Mouse (Mus musculus): ENCODE data around the gene Olfr1359. TPM values are rescaled to one million over a fixed set of nuclear protein-coding genes. Genes with fewer than 3 reads are reported as not detected.
"Not testable (repeated sequence)": the region's sequence is repeated elsewhere in the genome, so short reads cannot be mapped to it uniquely, and the experiment has no call there.

Gene Olfr1359
- polyA plus RNA-seq, 1 experiment from 2014 or later: not detected

DNA sequence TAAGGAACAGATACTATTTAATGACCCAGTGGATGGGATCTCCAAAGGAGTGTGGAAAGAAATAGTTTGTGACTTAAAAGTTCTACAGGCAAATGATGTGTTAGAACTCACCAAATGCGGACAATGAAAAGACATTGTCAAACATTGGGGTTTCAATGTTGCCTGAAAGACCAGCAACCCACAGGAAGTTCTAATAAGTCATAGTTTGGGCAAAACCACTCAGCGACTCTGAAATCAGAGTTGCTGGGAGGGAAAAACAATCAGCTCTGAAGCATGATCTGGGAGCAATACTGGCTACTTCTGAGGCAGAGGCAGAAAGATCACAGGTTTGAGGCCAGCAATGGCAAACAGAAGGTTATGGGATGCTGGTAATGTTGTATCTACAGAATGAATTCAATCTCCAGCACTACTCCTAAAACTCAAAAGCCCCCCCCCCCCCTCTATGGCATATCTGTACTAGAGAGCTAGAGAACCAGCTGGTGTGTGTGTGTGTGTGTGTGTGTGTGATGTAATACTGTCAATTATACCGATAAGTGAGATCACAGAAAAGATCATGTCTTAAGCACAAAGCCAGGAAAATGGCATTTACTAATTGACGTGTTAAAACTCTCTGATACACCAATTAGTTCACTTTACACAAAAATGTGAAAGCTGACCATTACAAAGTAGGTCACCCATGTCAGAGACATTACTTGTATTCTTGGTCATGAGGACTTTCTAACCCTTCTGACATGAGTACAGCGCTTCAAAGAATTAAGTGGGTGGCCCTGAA lies 51.7 kb downstream of the Olfr1359 start:
- H3K9me3 ChIP-seq (replicated peaks; ENCODE audit: control insufficient read depth, low read length): no peaks in the 10 kb centered on the region
- peak overlapping the region; percentile 95 for H3K27ac ChIP-seq (ENCODE audit: low read length)

DNA sequence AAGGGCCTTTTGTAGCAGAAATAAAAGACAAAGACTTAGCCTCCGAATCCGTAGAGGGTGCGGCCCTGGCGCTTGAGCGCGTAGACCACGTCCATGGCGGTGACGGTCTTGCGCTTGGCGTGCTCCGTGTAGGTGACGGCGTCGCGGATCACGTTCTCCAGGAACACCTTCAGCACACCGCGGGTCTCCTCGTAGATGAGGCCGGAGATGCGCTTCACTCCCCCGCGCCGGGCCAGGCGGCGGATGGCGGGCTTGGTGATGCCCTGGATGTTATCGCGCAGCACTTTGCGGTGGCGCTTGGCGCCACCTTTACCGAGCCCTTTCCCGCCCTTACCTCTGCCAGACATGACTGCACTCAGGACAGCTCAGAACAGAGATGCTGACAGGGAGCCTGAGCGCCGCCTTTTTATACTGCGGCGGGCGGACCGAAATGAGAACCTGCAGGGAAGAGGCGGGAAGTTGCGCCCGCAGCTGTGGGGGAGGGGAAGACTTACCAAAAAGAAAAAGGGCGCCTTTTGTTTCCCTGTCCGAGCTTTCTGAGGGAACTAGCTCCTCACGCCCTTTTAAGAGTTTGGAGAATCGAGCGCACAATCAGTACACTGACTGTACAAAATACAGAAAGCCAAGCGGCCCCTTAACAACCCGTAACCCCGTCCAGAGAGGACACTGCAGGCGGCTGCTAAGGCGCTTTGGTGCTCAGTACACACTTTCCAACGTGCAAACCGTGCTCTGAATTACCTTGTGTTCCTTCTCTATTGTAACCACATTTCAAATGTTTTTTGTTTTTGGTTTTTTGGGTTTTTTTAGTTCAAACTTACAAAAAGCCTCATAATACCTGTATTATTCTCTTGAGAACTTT lies 52.5 kb downstream of the Olfr1359 start, which contains the start of gene Hist1h4k:
Gene Hist1h4k (minus strand): TSS at position 347 of the 859 bp plus-strand sequence.
- Histone ChIP-seq H3K4me2 (ENCODE audit: low read depth, low read length) (peak within 1 kb of the TSS; percentile 74), H3K4me1 (ENCODE audit: control insufficient read depth, insufficient read depth, low read length) (peaks cover 20% of the 10 kb centered on the region), H3K4me3 (replicated peaks; ENCODE audit: low read length) (peak within 1 kb of the TSS; percentile 59), H3K27ac (ENCODE audit: low read length) (peak within 1 kb of the TSS; percentile 95), H3K9ac (ENCODE audit: low read length) (peak within 1 kb of the TSS; percentile 73)
- H3K36me3 ChIP-seq (ENCODE audit: control insufficient read depth, insufficient read depth, low read length); H3K27me3 ChIP-seq (ENCODE audit: control insufficient read depth, insufficient read depth, low read length); H3K9me3 ChIP-seq (replicated peaks; ENCODE audit: control insufficient read depth, low read length): not testable (repeated sequence)
- under 1% methylated on average over 38 of the region's 56 CpGs for WGBS
- ATAC-seq (ENCODE audit: insufficient read depth, low FRiP score): peak; percentile 83

More for the DNA sequence above, 51.7 kb downstream of the Olfr1359 start:
- Histone ChIP-seq H3K9ac (ENCODE audit: low read length) (peak overlapping the region; percentile 73), H3K4me3 (replicated peaks; ENCODE audit: low read length) (peak overlapping the region; percentile 59), H3K36me3 (ENCODE audit: control insufficient read depth, insufficient read depth, low read length) (no peaks in the 10 kb centered on the region), H3K4me1 (ENCODE audit: control insufficient read depth, insufficient read depth, low read length) (peaks cover 20% of the 10 kb centered on the region), H3K4me2 (ENCODE audit: low read depth, low read length) (peak overlapping the region; percentile 74), H3K27me3 (ENCODE audit: control insufficient read depth, insufficient read depth, low read length) (no peaks in the 10 kb centered on the region)
- no peak for ATAC-seq (ENCODE audit: insufficient read depth, low FRiP score)
- 2% methylated on average over 5 of the region's 5 CpGs for WGBS

DNA sequence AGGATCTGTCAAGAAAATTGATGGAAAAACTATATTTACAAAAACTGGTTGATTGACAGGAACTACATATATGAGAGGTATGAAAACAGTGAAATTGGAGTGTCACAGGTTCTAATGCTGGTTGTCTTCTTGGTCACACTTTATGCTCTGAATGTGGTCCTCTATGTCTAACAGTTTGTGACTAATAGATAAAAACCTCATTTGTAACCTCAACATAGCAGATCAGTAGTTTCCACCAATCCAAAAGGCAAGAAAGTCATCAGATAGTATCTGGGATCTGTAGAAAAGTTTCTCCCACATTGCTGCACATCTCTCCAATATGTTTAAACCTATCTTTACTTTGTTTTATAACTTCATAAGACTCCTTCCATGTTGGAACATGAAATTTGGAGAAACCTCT lies 53.5 kb downstream of the Olfr1359 start:
- no peak for ATAC-seq (ENCODE audit: insufficient read depth, low FRiP score)
- Histone ChIP-seq H3K36me3 (ENCODE audit: control insufficient read depth, insufficient read depth, low read length) (no peaks in the 10 kb centered on the region), H3K4me3 (replicated peaks; ENCODE audit: low read length) (no peak overlapping the region), H3K27ac (ENCODE audit: low read length) (no peak overlapping the region), H3K4me2 (ENCODE audit: low read depth, low read length) (no peak overlapping the region), H3K27me3 (ENCODE audit: control insufficient read depth, insufficient read depth, low read length) (no peaks in the 10 kb centered on the region), H3K9me3 (replicated peaks; ENCODE audit: control insufficient read depth, low read length) (no peaks in the 10 kb centered on the region), H3K9ac (ENCODE audit: low read length) (no peak overlapping the region), H3K4me1 (ENCODE audit: control insufficient read depth, insufficient read depth, low read length) (peaks cover 20% of the 10 kb centered on the region)

- Histone ChIP-seq H3K4me1 (ENCODE audit: control insufficient read depth, insufficient read depth, low read length) (peaks cover 20% of the 10 kb centered on the region), H3K27ac (ENCODE audit: low read length) (peak overlapping the region; percentile 95), H3K4me3 (replicated peaks; ENCODE audit: low read length) (no peak overlapping the region), H3K27me3 (ENCODE audit: control insufficient read depth, insufficient read depth, low read length) (no peaks in the 10 kb centered on the region), H3K9ac (ENCODE audit: low read length) (no peak overlapping the region), H3K36me3 (ENCODE audit: control insufficient read depth, insufficient read depth, low read length) (no peaks in the 10 kb centered on the region), H3K9me3 (replicated peaks; ENCODE audit: control insufficient read depth, low read length) (no peaks in the 10 kb centered on the region), H3K4me2 (ENCODE audit: low read depth, low read length) (peak overlapping the region; percentile 79)
- no peak for ATAC-seq (ENCODE audit: insufficient read depth, low FRiP score)
- WGBS: 71% methylated on average over 3 of the region's 3 CpGs
These were observed 53.9 kb downstream of the Olfr1359 start for GRCm38 (mm10) chr13:21751827-21752226.

GRCm38 (mm10) chr13:21752356-21752755 lies 54.4 kb downstream of the Olfr1359 start:
- no peak for ATAC-seq (ENCODE audit: insufficient read depth, low FRiP score)
- Histone ChIP-seq H3K4me1 (ENCODE audit: control insufficient read depth, insufficient read depth, low read length) (peaks cover 20% of the 10 kb centered on the region), H3K9ac (ENCODE audit: low read length) (no peak overlapping the region; the same call in 1 of the 2 replicates), H3K36me3 (ENCODE audit: control insufficient read depth, insufficient read depth, low read length) (no peaks in the 10 kb centered on the region), H3K9me3 (replicated peaks; ENCODE audit: control insufficient read depth, low read length) (no peaks in the 10 kb centered on the region), H3K4me2 (ENCODE audit: low read depth, low read length) (peak overlapping the region; percentile 79), H3K27ac (ENCODE audit: low read length) (peak overlapping the region; percentile 95), H3K27me3 (ENCODE audit: control insufficient read depth, insufficient read depth, low read length) (no peaks in the 10 kb centered on the region), H3K4me3 (replicated peaks; ENCODE audit: low read length) (peak overlapping the region; percentile 50; the same call in 1 of the 2 replicates)
- 35% methylated on average over 3 of the region's 3 CpGs for WGBS

DNA sequence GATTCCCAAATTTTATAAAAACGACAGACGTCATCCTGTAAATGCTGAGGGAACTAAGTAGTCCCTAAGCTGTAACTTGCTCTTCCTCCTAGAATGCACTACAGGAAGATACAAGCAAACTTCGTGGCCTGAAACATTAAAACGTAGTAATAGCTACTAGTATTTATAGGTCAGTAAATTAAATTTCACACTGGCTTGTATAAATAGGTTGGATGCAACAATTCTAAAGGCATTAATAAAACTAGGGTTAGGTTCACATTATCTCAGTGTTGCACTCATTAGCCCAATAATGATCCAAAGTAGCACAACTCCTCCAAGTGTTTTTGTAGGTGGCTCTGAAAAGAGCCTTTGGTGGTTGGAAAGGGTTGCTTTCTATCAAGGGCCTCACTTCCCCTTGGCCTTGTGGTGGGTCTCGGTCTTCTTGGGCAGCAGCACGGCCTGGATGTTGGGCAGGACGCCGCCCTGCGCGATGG lies 55.2 kb downstream of the Olfr1359 start:
- no peak for ATAC-seq (ENCODE audit: insufficient read depth, low FRiP score)
- peak overlapping the region; percentile 79 for H3K4me2 ChIP-seq (ENCODE audit: low read depth, low read length)
- 3% methylated on average over 10 of the region's 10 CpGs for WGBS

DNA sequence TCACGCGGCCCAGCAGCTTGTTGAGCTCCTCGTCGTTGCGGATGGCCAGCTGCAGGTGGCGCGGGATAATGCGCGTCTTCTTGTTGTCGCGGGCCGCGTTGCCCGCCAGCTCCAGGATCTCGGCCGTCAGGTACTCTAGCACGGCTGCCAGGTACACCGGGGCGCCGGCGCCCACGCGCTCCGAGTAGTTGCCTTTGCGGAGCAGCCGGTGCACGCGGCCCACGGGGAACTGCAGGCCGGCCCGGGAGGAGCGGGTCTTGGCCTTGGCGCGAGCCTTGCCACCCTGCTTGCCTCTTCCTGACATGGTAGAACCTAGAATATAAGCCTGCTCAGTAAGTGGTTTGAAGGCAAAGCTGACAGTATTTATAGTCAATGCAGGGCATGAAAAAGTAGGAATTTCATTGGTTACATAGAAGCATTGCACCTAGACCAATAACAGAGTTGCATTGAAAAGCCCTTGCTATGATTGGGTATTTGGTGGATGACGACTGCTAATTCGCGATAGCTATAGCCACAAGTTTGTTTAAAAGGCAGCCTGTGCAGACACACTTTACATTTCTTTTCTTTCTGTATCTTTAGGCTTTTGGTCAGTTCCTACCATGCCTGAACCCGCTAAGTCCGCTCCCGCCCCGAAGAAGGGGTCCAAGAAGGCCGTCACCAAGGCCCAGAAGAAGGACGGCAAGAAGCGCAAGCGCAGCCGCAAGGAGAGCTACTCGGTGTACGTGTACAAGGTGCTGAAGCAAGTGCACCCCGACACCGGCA lies 55.8 kb downstream of the Olfr1359 start, which contains the start of the genes Hist1h2ak and Hist1h2bn:
Gene Hist1h2ak (minus strand): TSS at position 304 of the 762 bp plus-strand sequence.
Gene Hist1h2bn (plus strand): TSS at position 600 of the 762 bp plus-strand sequence.
- H3K27me3 ChIP-seq (ENCODE audit: control insufficient read depth, insufficient read depth, low read length); H3K9me3 ChIP-seq (replicated peaks; ENCODE audit: control insufficient read depth, low read length); H3K36me3 ChIP-seq (ENCODE audit: control insufficient read depth, insufficient read depth, low read length): not testable (repeated sequence)
- H3K4me3 ChIP-seq (replicated peaks; ENCODE audit: low read length): peak within 1 kb of the TSS; percentile 52
- peak within 1 kb of the TSS; percentile 79 for H3K4me2 ChIP-seq (ENCODE audit: low read depth, low read length)
- H3K27ac ChIP-seq (ENCODE audit: low read length): peak within 1 kb of the TSS; percentile 95
- peak within 1 kb of the TSS; percentile 74 for H3K9ac ChIP-seq (ENCODE audit: low read length)
- ATAC-seq (ENCODE audit: insufficient read depth, low FRiP score): peak; percentile 93
- WGBS: 0% methylated on average over 37 of the region's 50 CpGs
- peaks cover 18% of the 10 kb centered on the region for H3K4me1 ChIP-seq (ENCODE audit: control insufficient read depth, insufficient read depth, low read length)

More for the DNA sequence above, 55.2 kb downstream of the Olfr1359 start:
- H3K9me3 ChIP-seq (replicated peaks; ENCODE audit: control insufficient read depth, low read length): no peaks in the 10 kb centered on the region
- H3K27ac ChIP-seq (ENCODE audit: low read length): peak overlapping the region; percentile 95
- H3K9ac ChIP-seq (ENCODE audit: low read length): peak overlapping the region; percentile 74
- peaks cover 20% of the 10 kb centered on the region for H3K4me1 ChIP-seq (ENCODE audit: control insufficient read depth, insufficient read depth, low read length)
- no peaks in the 10 kb centered on the region for H3K36me3 ChIP-seq (ENCODE audit: control insufficient read depth, insufficient read depth, low read length)
- no peaks in the 10 kb centered on the region for H3K27me3 ChIP-seq (ENCODE audit: control insufficient read depth, insufficient read depth, low read length)
- H3K4me3 ChIP-seq (replicated peaks; ENCODE audit: low read length): peak overlapping the region; percentile 50

- not testable (repeated sequence) for H3K36me3 ChIP-seq (ENCODE audit: control insufficient read depth, insufficient read depth, low read length); ATAC-seq (ENCODE audit: insufficient read depth, low FRiP score); H3K27me3 ChIP-seq (ENCODE audit: control insufficient read depth, insufficient read depth, low read length); H3K9me3 ChIP-seq (replicated peaks; ENCODE audit: control insufficient read depth, low read length)
- Histone ChIP-seq H3K9ac (ENCODE audit: low read length) (peak overlapping the region; percentile 66), H3K4me2 (ENCODE audit: low read depth, low read length) (peak overlapping the region; percentile 79), H3K4me3 (replicated peaks; ENCODE audit: low read length) (peak overlapping the region; percentile 52), H3K4me1 (ENCODE audit: control insufficient read depth, insufficient read depth, low read length) (peaks cover 15% of the 10 kb centered on the region), H3K27ac (ENCODE audit: low read length) (peak overlapping the region; percentile 89)
- under 1% methylated on average over 21 of the region's 26 CpGs for WGBS
These were observed 56.5 kb downstream of the Olfr1359 start for GRCm38 (mm10) chr13:21754294-21755001.

Data from stomach, embryonic 16.5 days (tissue).